Mouse (Mus musculus) liver, embryonic 11.5 days (tissue): Measurements from ENCODE around the gene Vmn1r117. TPM values are rescaled to one million over a fixed set of nuclear protein-coding genes. Genes with fewer than 3 reads are reported as not detected.
"Not testable (repeated sequence)": the region's sequence is repeated elsewhere in the genome, so short reads cannot be mapped to it uniquely, and the experiment has no call there.

Experiments used
- ATAC-seq: fragments of 200-750 bp; cut with Nextera tagmentation; replicated peaks from 2 replicates; pipeline ENCODE4 v1.8.0; 2017; ENCODE audit warnings: moderate number of reproducible peaks, mild to moderate bottlenecking, moderate TSS enrichment, moderate library complexity; ENCODE audit not compliant: low FRiP score
- DNase-seq: peaks from one replicate; pipeline ENCODE4 v3.0.0-alpha.2; 2017; ENCODE audit warnings: low spot score
- H3K27ac ChIP-seq: fragments of 300-500 bp; sonication (generic); 2 replicates; pipeline ENCODE4 v1.5.1; 2014; ENCODE audit warnings: mild to moderate bottlenecking, low read depth, low read length, control low read depth
- H3K27me3 ChIP-seq: fragments of 300-500 bp; sonication (generic); replicated peaks from 2 replicates; pipeline ENCODE4 v1.6.1; 2014; ENCODE audit warnings: low read length, mixed read lengths; ENCODE audit not compliant: control insufficient read depth, insufficient read depth
- H3K36me3 ChIP-seq: fragments of 300-500 bp; sonication (generic); 2 replicates; pipeline ENCODE4 v1.6.1; 2014; ENCODE audit warnings: mild to moderate bottlenecking, low read length, moderate library complexity, mixed read lengths; ENCODE audit not compliant: control insufficient read depth, insufficient read depth
- H3K4me1 ChIP-seq: fragments of 300-500 bp; sonication (generic); replicated peaks from 2 replicates; pipeline ENCODE4 v1.6.1; 2014; ENCODE audit warnings: low read length, mixed read lengths; ENCODE audit not compliant: control insufficient read depth, insufficient read depth
- H3K4me2 ChIP-seq: fragments of 300-500 bp; sonication (generic); 2 replicates; pipeline ENCODE4 v1.6.1; 2014; ENCODE audit warnings: mild to moderate bottlenecking, control low read depth, moderate library complexity
- H3K4me3 ChIP-seq: fragments of 300-500 bp; sonication (generic); 2 replicates; pipeline ENCODE4 v1.5.1; 2014; ENCODE audit warnings: low read depth, low read length, control low read depth
- H3K9ac ChIP-seq: fragments of 300-500 bp; sonication (generic); 2 replicates; pipeline ENCODE4 v1.6.1; 2014; ENCODE audit warnings: low read depth, low read length, control low read depth
- H3K9me3 ChIP-seq: fragments of 300-500 bp; sonication (generic); 2 replicates; pipeline ENCODE4 v1.6.1; 2016; ENCODE audit warnings: low read length, inconsistent platforms, mixed read lengths; ENCODE audit not compliant: control insufficient read depth
- WGBS: fragments of 180-500 bp; shearing (Covaris S2); extraction: QIAGEN DNeasy Blood & Tissue Kit; methylation state at CpG from one replicate; pipeline ENCODE4 v1.1.7; 2014; 5-methylcytosine and 5-hydroxymethylcytosine counted together
- polyA plus RNA-seq: library from polyadenylated mRNA; unstranded; fragments of >200 nt; fragmentation: Nextera tagmentation; extraction: Ambion mirVana; gene quantifications from 2 replicates; pipeline ENCODE4 v1.2.1, GENCODE M21; 2014

The Vmn1r117 gene
- not detected in 2 replicates for polyA plus RNA-seq

DNA sequence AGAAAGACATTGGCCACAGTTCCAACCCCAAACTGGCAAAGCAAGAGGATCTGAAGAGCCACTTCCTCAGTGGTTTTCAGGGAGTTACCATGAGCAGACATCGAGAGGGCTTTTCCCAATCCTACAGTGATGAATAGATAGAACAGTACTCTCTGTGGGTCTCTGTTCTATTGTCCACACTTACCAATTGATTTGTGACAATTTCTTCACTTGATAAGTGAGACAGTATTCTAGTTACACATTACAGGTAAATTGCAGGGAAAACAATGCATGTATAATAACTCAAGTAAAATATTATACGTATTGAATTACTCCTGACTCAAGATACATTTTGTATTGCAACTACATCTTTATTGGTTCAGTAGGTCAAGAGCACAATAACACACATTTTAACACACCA is at the start of gene Vmn1r117:
Vmn1r117 (minus strand) TSS at position 101 of the 400 bp plus-strand sequence.
- no CpG with 5 or more reads among the region's 2 CpGs for WGBS
- not testable (repeated sequence) for H3K4me1 ChIP-seq, H3K36me3 ChIP-seq, H3K27me3 ChIP-seq, H3K9me3 ChIP-seq, H3K27ac ChIP-seq, H3K4me2 ChIP-seq, H3K9ac ChIP-seq, DNase-seq, ATAC-seq, H3K4me3 ChIP-seq

DNA sequence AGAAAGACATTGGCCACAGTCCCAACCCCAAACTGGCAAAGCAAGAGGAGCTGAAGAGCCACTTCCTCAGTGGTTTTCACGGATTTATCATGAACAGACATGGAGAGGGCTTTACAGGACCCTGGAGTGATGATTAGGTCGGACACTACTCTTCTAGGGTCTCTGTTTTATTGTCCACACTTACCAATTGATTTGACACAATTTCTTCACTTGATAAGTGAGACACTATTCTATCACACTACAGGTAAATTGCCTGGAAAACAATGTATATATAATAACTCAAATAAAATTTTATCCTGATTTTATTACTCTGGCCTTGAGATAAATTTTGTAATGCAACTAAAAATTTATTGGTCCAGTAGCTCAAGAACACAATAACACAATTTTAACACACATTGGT is 28.3 kb upstream of the Vmn1r117 start, which contains the start of gene Vmn1r118:
Vmn1r118 (minus strand) TSS at position 101 of the 400 bp plus-strand sequence.
- no CpG with 5 or more reads among the region's 2 CpGs for WGBS
- H3K4me2 ChIP-seq, ATAC-seq, H3K4me1 ChIP-seq, H3K27me3 ChIP-seq, H3K4me3 ChIP-seq, DNase-seq, H3K9ac ChIP-seq, H3K36me3 ChIP-seq, H3K27ac ChIP-seq, H3K9me3 ChIP-seq: not testable (repeated sequence)

DNA sequence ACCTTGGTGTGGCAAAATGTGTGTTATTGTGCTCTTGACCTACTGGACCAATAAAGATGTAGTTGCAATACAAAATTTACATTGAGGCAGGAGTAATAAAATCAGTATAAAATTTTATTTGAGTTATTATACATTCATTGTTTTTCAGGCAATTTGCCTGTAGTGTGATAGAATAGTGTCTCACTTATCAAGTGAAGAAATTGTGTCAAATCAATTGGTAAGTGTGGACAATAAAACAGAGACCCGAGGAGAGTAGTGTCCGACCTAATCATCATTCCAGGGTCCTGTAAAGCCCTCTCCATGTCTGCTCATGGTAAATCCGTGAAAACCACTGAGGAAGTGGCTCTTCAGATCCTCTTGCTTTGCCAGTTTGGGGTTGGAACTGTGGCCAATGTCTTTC is 12.0 kb downstream of the Vmn1r117 start, which contains the start of gene Vmn1r116:
Vmn1r116 (plus strand) TSS at position 301 of the 400 bp plus-strand sequence.
- H3K36me3 ChIP-seq, H3K27ac ChIP-seq, H3K4me2 ChIP-seq, ATAC-seq, H3K4me1 ChIP-seq, H3K9me3 ChIP-seq, DNase-seq, H3K27me3 ChIP-seq, H3K9ac ChIP-seq, H3K4me3 ChIP-seq: not testable (repeated sequence)
- WGBS = 42% methylated on average over 3 of the region's 3 CpGs

- not testable (repeated sequence) for H3K36me3 ChIP-seq, ATAC-seq, H3K9ac ChIP-seq, H3K4me2 ChIP-seq, H3K27me3 ChIP-seq, H3K27ac ChIP-seq, H3K9me3 ChIP-seq, DNase-seq, H3K4me1 ChIP-seq, H3K4me3 ChIP-seq
- WGBS = 80% methylated on average over 1 of the region's 3 CpGs
Observed at GRCm38 (mm10) chr7:20844885-20845284, 39.0 kb downstream of the Vmn1r117 start, which contains the start of gene Vmn1r115. Gene Vmn1r115 (minus strand): TSS chr7:20844985.

Other genes with a start within 250 kb of the Vmn1r117 start
- gene Vmn1r107, start 215.2 kb downstream of the Vmn1r117 start, polyA plus RNA-seq = not detected in 2 replicates
- gene Vmn1r111, start 180.9 kb downstream of the Vmn1r117 start, polyA plus RNA-seq = not detected in 2 replicates
- gene Gm10668, start 153.5 kb downstream of the Vmn1r117 start, polyA plus RNA-seq = not detected in 2 replicates
- gene Vmn1r112, start 112.9 kb downstream of the Vmn1r117 start, polyA plus RNA-seq = not detected in 2 replicates
- not detected in 2 replicates for gene Vmn1r113, start 96.8 kb downstream of the Vmn1r117 start, polyA plus RNA-seq
- gene Vmn1r114, start 71.9 kb downstream of the Vmn1r117 start, polyA plus RNA-seq = not detected in 2 replicates
- gene Vmn1r115, start 39.1 kb downstream of the Vmn1r117 start, polyA plus RNA-seq = not detected in 2 replicates
- gene Vmn1r116, start 11.9 kb downstream of the Vmn1r117 start, polyA plus RNA-seq = not detected in 2 replicates
- not detected in 2 replicates for gene Vmn1r118, start 28.2 kb upstream of the Vmn1r117 start, polyA plus RNA-seq
- not detected in 2 replicates for gene Vmn1r119, start 128.3 kb upstream of the Vmn1r117 start, polyA plus RNA-seq
- not detected in 2 replicates for gene Vmn1r120, start 169.7 kb upstream of the Vmn1r117 start, polyA plus RNA-seq
- not detected in 2 replicates for gene Vmn1r121, start 214.4 kb upstream of the Vmn1r117 start, polyA plus RNA-seq